8 mouse cellular contexts compared by ENCODE assay signal in the genomic region with DNA sequence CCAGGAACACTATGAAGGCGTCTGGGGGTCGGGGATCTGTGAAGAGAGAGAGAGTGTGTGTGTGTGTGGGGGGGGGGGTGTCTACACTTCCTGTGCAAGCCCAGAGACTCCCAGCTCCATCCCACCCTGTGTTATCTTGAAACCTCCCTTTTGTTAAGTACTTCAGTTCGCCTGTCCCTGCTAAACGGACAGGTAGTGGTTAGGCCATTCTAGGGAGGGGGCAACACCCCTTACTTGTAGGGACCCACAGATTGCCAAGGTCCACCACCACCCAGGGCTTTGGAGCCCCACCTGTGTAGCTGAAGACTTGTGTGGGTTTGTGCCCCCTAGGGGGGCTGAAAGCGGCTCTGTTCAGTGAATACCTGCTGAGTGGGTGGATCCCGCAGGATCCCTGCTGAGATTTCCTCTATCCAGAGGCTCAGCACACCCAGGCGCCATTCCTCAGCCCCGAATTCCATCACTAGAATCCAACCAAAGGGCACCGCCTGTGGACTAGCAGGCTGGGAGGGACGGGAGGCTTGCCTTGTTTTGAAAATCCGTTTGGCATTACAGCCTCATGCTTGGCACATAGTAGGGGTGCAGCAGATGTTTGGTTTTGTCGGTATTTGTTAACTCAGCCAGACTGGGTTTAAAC. TPM values are rescaled to one million over a fixed set of nuclear protein-coding genes. Genes with fewer than 3 reads are reported as not detected.
A peak's percentile ranks its signal among the peaks of the same experiment; 100 is the strongest.
DNase-seq lines count a peak whose midpoint lies in the region; ATAC-seq and TF ChIP-seq lines count a peak whose summit lies in the region.

No protein-coding gene starts in this region.

- H3K36me3 ChIP-seq in C2C12 (ENCODE audit: control insufficient read depth, insufficient read depth), result peaks cover 50% of the 10 kb centered on the region
- H3K36me3 ChIP-seq in hindbrain, embryonic 11.5 days (ENCODE audit: control insufficient read depth, insufficient read depth, low read length), result no peaks in the 10 kb centered on the region

- ATAC-seq in hindbrain, embryonic 11.5 days (ENCODE audit: low FRiP score), result 0 out of 2 replicates have a peak, but pooled peaks have one; percentile 1

- WGBS in hindbrain, embryonic 11.5 days, result 5% methylated on average over 12 of the region's 12 CpGs

- intact Hi-C loops in gastrocnemius, adult 2 months (cut with DNase I), result no loop called here

- DNase-seq in gastrocnemius, adult 2 months, result peak; percentile 27
- DNase-seq in gastrocnemius, postnatal 10 days, result no peak
- no peak for DNase-seq in hindbrain, embryonic 11.5 days (ENCODE audit: low spot score)
- DNase-seq in lung, postnatal 10 days, result peak; percentile 43
- no peak for DNase-seq in adrenal gland, postnatal 4 days (ENCODE audit: low spot score in 2 of 2)
- DNase-seq in spleen, postnatal 10 days (ENCODE audit: low spot score in 2 of 2), result no peak
- DNase-seq in layer of hippocampus, postnatal 14 days (ENCODE audit: low spot score in 2 of 2), result no peak

- TF ChIP-seq CTCF in gastrocnemius, adult 2 months (IDR thresholded peaks at IDR 0.05), result no peak
- no peak for TF ChIP-seq CTCF in C2C12 (IDR thresholded peaks at IDR 0.05; ENCODE audit: control insufficient read depth, insufficient read depth, insufficient read length)

- no peak overlapping the region for H3K9ac ChIP-seq in hindbrain, embryonic 11.5 days (ENCODE audit: low read depth, low read length)

- H3K9me3 ChIP-seq in hindbrain, embryonic 11.5 days (ENCODE audit: control insufficient read depth, low read length), result no peaks in the 10 kb centered on the region

- H3K27ac ChIP-seq in gastrocnemius, adult 2 months, result peak overlapping the region; percentile 86
- H3K27ac ChIP-seq in hindbrain, embryonic 11.5 days (ENCODE audit: low read depth, low read length), result peak overlapping the region; percentile 36; the same call in 1 of the 2 replicates

- H3K4me3 ChIP-seq in gastrocnemius, adult 2 months, result peak overlapping the region; percentile 82
- H3K4me3 ChIP-seq in C2C12 (ENCODE audit: insufficient read depth, poor library complexity, severe bottlenecking), result peak overlapping the region; percentile 86
- H3K4me3 ChIP-seq in hindbrain, embryonic 11.5 days (ENCODE audit: low read depth, low read length), result peak overlapping the region; percentile 43

- H3K79me3 ChIP-seq in C2C12 (ENCODE audit: low read depth), result peaks cover 53% of the 10 kb centered on the region

- H3K4me2 ChIP-seq in hindbrain, embryonic 11.5 days (replicated peaks; ENCODE audit: low read depth, low read length), result peak overlapping the region; percentile 22

- peaks cover 61% of the 10 kb centered on the region for H3K79me2 ChIP-seq in C2C12 (ENCODE audit: control insufficient read depth, insufficient read depth)

- no peaks in the 10 kb centered on the region for H3K27me3 ChIP-seq in C2C12 (ENCODE audit: control insufficient read depth, insufficient read depth, insufficient read length)
- H3K27me3 ChIP-seq in hindbrain, embryonic 11.5 days (ENCODE audit: control insufficient read depth, insufficient read depth, low read length), result peaks cover 41% of the 10 kb centered on the region

- peak overlapping the region; percentile 73 for H3ac ChIP-seq in C2C12 (ENCODE audit: control insufficient read depth, insufficient read length, low read depth)

- peaks cover 22% of the 10 kb centered on the region for H3K4me1 ChIP-seq in hindbrain, embryonic 11.5 days (replicated peaks; ENCODE audit: control insufficient read depth, insufficient read depth, low read length)

TF ChIP-seq in C2C12, 6 proteins besides CTCF, POLR2A, EP300 and RAD21:
- TF ChIP-seq CEBPB (IDR thresholded peaks at IDR 0.05; ENCODE audit: low read depth), result no peak
- no peak for TF ChIP-seq FOSL1 (IDR thresholded peaks at IDR 0.05; ENCODE audit: insufficient read depth, low read length, poor library complexity, severe bottlenecking)
- TF ChIP-seq MAX (IDR thresholded peaks at IDR 0.05), result no peak
- no peak for TF ChIP-seq MYOG (IDR thresholded peaks at IDR 0.05; ENCODE audit: control insufficient read depth, extremely low read depth, insufficient read length)

RNA-seq across cellular contexts. Expression of a gene that starts 2.6 kb away (rescaled TPM):
- total RNA-seq in gastrocnemius, adult 2 months (2021), result 1 to 10 TPM; 1.1 to 1.2 TPM
- 1 to 10 TPM; 3.9 to 5.7 TPM for total RNA-seq in gastrocnemius, postnatal 10 days (2021)
- 48.1 TPM for polyA plus RNA-seq in C2C12 (2012; fragmentation: generic; extraction: Trizol)
- polyA plus RNA-seq in hindbrain, embryonic 11.5 days (2014; fragmentation: Nextera tagmentation; extraction: Ambion mirVana), result 27.6 and 29.5 TPM in 2 replicates
- total RNA-seq in adrenal gland, postnatal 4 days (2021), result 10 to 100 TPM; 13.2 to 14.8 TPM
- under 1 TPM; 0.53 to 0.79 TPM for total RNA-seq in layer of hippocampus, postnatal 14 days (2021)

RNA-seq across cellular contexts. Expression of a gene that starts 47.9 kb away (rescaled TPM):
- 10 to 100 TPM; 18.4 to 18.9 TPM for total RNA-seq in gastrocnemius, adult 2 months (2021)
- total RNA-seq in gastrocnemius, postnatal 10 days (2021), result 10 to 100 TPM; 14.9 to 15.6 TPM
- 10.4 TPM for polyA plus RNA-seq in C2C12 (2012; fragmentation: generic; extraction: Trizol)
- polyA plus RNA-seq in hindbrain, embryonic 11.5 days (2014; fragmentation: Nextera tagmentation; extraction: Ambion mirVana), result 13.5 and 15.0 TPM in 2 replicates
- total RNA-seq in adrenal gland, postnatal 4 days (2021), result 10 to 100 TPM; 33.9 TPM
- total RNA-seq in layer of hippocampus, postnatal 14 days (2021), result 10 to 100 TPM; 65.3 to 67.2 TPM

RNA-seq across cellular contexts. Expression of a gene that starts 48.1 kb away (rescaled TPM):
- 10 to 100 TPM; 40.0 to 40.9 TPM for total RNA-seq in gastrocnemius, adult 2 months (2021)
- 10 to 100 TPM; 16.8 to 18.3 TPM for total RNA-seq in gastrocnemius, postnatal 10 days (2021)
- polyA plus RNA-seq in C2C12 (2012; fragmentation: generic; extraction: Trizol), result 35.4 TPM
- 120 and 140 TPM in 2 replicates for polyA plus RNA-seq in hindbrain, embryonic 11.5 days (2014; fragmentation: Nextera tagmentation; extraction: Ambion mirVana)
- 10 to 100 TPM; 65.0 to 66.6 TPM for total RNA-seq in adrenal gland, postnatal 4 days (2021)
- total RNA-seq in layer of hippocampus, postnatal 14 days (2021), result 10 to 100 TPM; 39.1 to 40.5 TPM

Comparison
In these comparisons a context has a peak if more than half of its experiments do, and no peak if none do; other contexts are left out.
1. DNase-seq: peak in gastrocnemius, adult 2 months (single experiment) and lung, postnatal 10 days (single experiment); none in gastrocnemius, postnatal 10 days (single experiment), hindbrain, embryonic 11.5 days (single experiment), adrenal gland, postnatal 4 days (0 of 2), spleen, postnatal 10 days (0 of 2) and layer of hippocampus, postnatal 14 days (0 of 2).
2. Peak in every context shown above with its lines, with median percentiles within 50 percentile points of each other: H3K4me3 ChIP-seq.